Mouse (Mus musculus): Measurements from ENCODE around the gene Plcxd1. TPM values are rescaled to one million over a fixed set of nuclear protein-coding genes. Genes with fewer than 3 reads are reported as not detected.

The Plcxd1 gene
- polyA plus RNA-seq, 1 experiment from 2014 or later: 1.8 TPM

Other genes starting within 250 kb of the Plcxd1 start
- gene Gm15446, start 176.6 kb upstream of the Plcxd1 start, polyA plus RNA-seq (2016; fragmentation: Nextera tagmentation; extraction: Ambion mirVana): 0.72 and 0.89 TPM in 2 replicates
- gene Zfp932, start 103.4 kb upstream of the Plcxd1 start, polyA plus RNA-seq (2016; fragmentation: Nextera tagmentation; extraction: Ambion mirVana): 26.0 and 27.8 TPM in 2 replicates
- gene Gm17655, start 27.5 kb upstream of the Plcxd1 start, polyA plus RNA-seq (2016; fragmentation: Nextera tagmentation; extraction: Ambion mirVana): 4.3 and 6.0 TPM in 2 replicates
- 1.1 and 1.7 TPM in 2 replicates for gene Gm35315, start 5.5 kb upstream of the Plcxd1 start, polyA plus RNA-seq (2016; fragmentation: Nextera tagmentation; extraction: Ambion mirVana)
- 41.7 and 42.5 TPM in 2 replicates for gene Gtpbp6, start 8.2 kb downstream of the Plcxd1 start, polyA plus RNA-seq (2016; fragmentation: Nextera tagmentation; extraction: Ambion mirVana)
- gene Zfp605, start 10.1 kb downstream of the Plcxd1 start, polyA plus RNA-seq (2016; fragmentation: Nextera tagmentation; extraction: Ambion mirVana): 5.0 and 5.1 TPM in 2 replicates
- gene Chfr, start 35.9 kb downstream of the Plcxd1 start, polyA plus RNA-seq (2016; fragmentation: Nextera tagmentation; extraction: Ambion mirVana): 32.4 and 34.2 TPM in 2 replicates
- gene Golga3, start 76.7 kb downstream of the Plcxd1 start, polyA plus RNA-seq (2016; fragmentation: Nextera tagmentation; extraction: Ambion mirVana): 25.1 and 26.6 TPM in 2 replicates
- 41.3 and 43.2 TPM in 2 replicates for gene Ankle2, start 131.0 kb downstream of the Plcxd1 start, polyA plus RNA-seq (2016; fragmentation: Nextera tagmentation; extraction: Ambion mirVana)
- 87.7 and 88.1 TPM in 2 replicates for gene Pgam5, start 169.9 kb downstream of the Plcxd1 start, polyA plus RNA-seq (2016; fragmentation: Nextera tagmentation; extraction: Ambion mirVana)
- gene Pxmp2, start 186.2 kb downstream of the Plcxd1 start, polyA plus RNA-seq (2016; fragmentation: Nextera tagmentation; extraction: Ambion mirVana): 9.7 and 11.0 TPM in 2 replicates
- 45.2 and 47.7 TPM in 2 replicates for gene Pole, start 186.3 kb downstream of the Plcxd1 start, polyA plus RNA-seq (2016; fragmentation: Nextera tagmentation; extraction: Ambion mirVana)
- 0.74 and 1.1 TPM in 2 replicates for gene P2rx2, start 243.2 kb downstream of the Plcxd1 start, polyA plus RNA-seq (2016; fragmentation: Nextera tagmentation; extraction: Ambion mirVana)
- not detected in 2 replicates for gene Lrcol1, start 244.8 kb downstream of the Plcxd1 start, polyA plus RNA-seq (2016; fragmentation: Nextera tagmentation; extraction: Ambion mirVana)